Mouse (Mus musculus): ENCODE measurements around the gene Rbm28. TPM values are rescaled to one million over a fixed set of nuclear protein-coding genes. Genes with fewer than 3 reads are reported as not detected.
"Not testable (repeated sequence)": the region's sequence is repeated elsewhere in the genome, so short reads cannot be mapped to it uniquely, and the experiment has no call there.

Rbm28 gene
- total RNA-seq, 2 experiments from 2014 or later = 21.0 to 22.5 TPM

- intact Hi-C loops (cut with DNase I) = no loop called here
- peak; percentile 53 to 59 for DNase-seq
Observed at GRCm38 (mm10) chr6:29195846-29196698, 31.3 kb upstream of the Rbm28 start.

GRCm38 (mm10) chr6:29195146-29195545, 30.3 kb upstream of the Rbm28 start:
- intact Hi-C loops (cut with DNase I) = no loop called here
- no peak for DNase-seq

GRCm38 (mm10) chr6:29193961-29194750, 29.4 kb upstream of the Rbm28 start:
- peak; percentile 70 to 74 for DNase-seq
- intact Hi-C loops (cut with DNase I) = no loop called here

- intact Hi-C loops (cut with DNase I) = no loop called here
- no peak for DNase-seq
Observed at GRCm38 (mm10) chr6:29187936-29188335, 23.1 kb upstream of the Rbm28 start.

- intact Hi-C loops (cut with DNase I) = no loop called here
- no peak for DNase-seq
Observed at GRCm38 (mm10) chr6:29179843-29180242, 15.0 kb upstream of the Rbm28 start.

GRCm38 (mm10) chr6:29178888-29179658, 14.3 kb upstream of the Rbm28 start, which contains the start of gene Prrt4:
Gene Prrt4 (minus strand): TSS chr6:29179584.
- peak; percentile 64 for DNase-seq
- intact Hi-C loops (cut with DNase I) = no loop called here

GRCm38 (mm10) chr6:29177901-29178879, 13.4 kb upstream of the Rbm28 start:
- intact Hi-C loops (cut with DNase I) = no loop called here
- no peak for DNase-seq

GRCm38 (mm10) chr6:29175113-29175512, 10.3 kb upstream of the Rbm28 start:
- DNase-seq = no peak
- intact Hi-C loops (cut with DNase I) = no loop called here

GRCm38 (mm10) chr6:29174368-29174767, 9.6 kb upstream of the Rbm28 start:
- DNase-seq = no peak
- intact Hi-C loops (cut with DNase I) = no loop called here

- peak; percentile 85 to 89 for DNase-seq
- intact Hi-C loops (cut with DNase I) = loop anchor here (1.0 kb wide), 1 partner anchor 27 kb away; no protein-coding TSS in a partner anchor
Observed at GRCm38 (mm10) chr6:29170952-29171388, 6.2 kb upstream of the Rbm28 start.

GRCm38 (mm10) chr6:29170063-29170921, 5.5 kb upstream of the Rbm28 start:
- intact Hi-C loops (cut with DNase I) = no loop called here
- peak; percentile 27 to 28 for DNase-seq

GRCm38 (mm10) chr6:29169675-29170062, 4.9 kb upstream of the Rbm28 start:
- intact Hi-C loops (cut with DNase I) = no loop called here

GRCm38 (mm10) chr6:29168871-29169270, 4.1 kb upstream of the Rbm28 start:
- DNase-seq = no peak
- intact Hi-C loops (cut with DNase I) = no loop called here

More at GRCm38 (mm10) chr6:29169675-29170062, 4.9 kb upstream of the Rbm28 start:
- DNase-seq = no peak

- peak; percentile 59 to 79 for DNase-seq
Observed at GRCm38 (mm10) chr6:29166196-29166595, 1.4 kb upstream of the Rbm28 start.

GRCm38 (mm10) chr6:29161291-29161690, 3.5 kb downstream of the Rbm28 start:
- DNase-seq; intact Hi-C loops (cut with DNase I): not testable (repeated sequence)

More at GRCm38 (mm10) chr6:29166196-29166595, 1.4 kb upstream of the Rbm28 start:
- intact Hi-C loops (cut with DNase I) = loop anchor here (1.0 to 2.0 kb wide), 2 partner anchors 32 to 109 kb away; no protein-coding TSS in a partner anchor

- intact Hi-C loops (cut with DNase I) = no loop called here
- no peak for DNase-seq
Observed at GRCm38 (mm10) chr6:29160786-29161185, 4.0 kb downstream of the Rbm28 start.

- intact Hi-C loops (cut with DNase I) = no loop called here
- DNase-seq = no peak
Observed at GRCm38 (mm10) chr6:29156326-29156725, 8.5 kb downstream of the Rbm28 start.

- intact Hi-C loops (cut with DNase I) = no loop called here
- no peak for DNase-seq
Observed at GRCm38 (mm10) chr6:29150001-29150400, 14.8 kb downstream of the Rbm28 start.

Measured in heart, postnatal 10 days (tissue).